Mouse (Mus musculus) spleen, adult 2 months (tissue): ENCODE results near the gene Rhbdl2. TPM values are rescaled to one million over a fixed set of nuclear protein-coding genes. Genes with fewer than 3 reads are reported as not detected.

ENCODE experiments used
- DNase-seq, 2 experiments: peaks; one replicate each; pipeline versions ENCODE4 v3.0.0 to v3.0.0-alpha.2; 2012 to 2021; ENCODE audit warnings: low spot score in 2 of 2, low read depth in 1 of 2
- H3K27ac ChIP-seq: fragments of 200-500 bp; 2 replicates; pipeline ENCODE4 v1.5.1; 2012; ENCODE audit warnings: low read length, inconsistent platforms; ENCODE audit not compliant: insufficient read depth
- H3K27me3 ChIP-seq: fragments of 200-500 bp; 2 replicates; pipeline ENCODE4 v1.6.1; 2012; ENCODE audit warnings: mild to moderate bottlenecking, moderate library complexity, low read length, inconsistent platforms; ENCODE audit not compliant: control insufficient read depth, insufficient read depth
- H3K36me3 ChIP-seq: fragments of 200-500 bp; 2 replicates; pipeline ENCODE4 v1.6.1; 2012; ENCODE audit warnings: mild to moderate bottlenecking, low read length, inconsistent platforms; ENCODE audit not compliant: control insufficient read depth, insufficient read depth
- H3K4me1 ChIP-seq: fragments of 200-500 bp; 2 replicates; pipeline ENCODE4 v1.6.1; 2011; ENCODE audit warnings: inconsistent platforms; ENCODE audit not compliant: control insufficient read depth, insufficient read depth, insufficient read length
- H3K4me3 ChIP-seq: fragments of 200-500 bp; 2 replicates; pipeline ENCODE4 v1.5.1; 2011; ENCODE audit warnings: mild to moderate bottlenecking, inconsistent platforms; ENCODE audit not compliant: insufficient read depth, insufficient read length; ENCODE audit errors: extremely low read depth
- CTCF ChIP-seq: fragments of 200-500 bp; IDR thresholded peaks from 2 replicates; pipeline ENCODE4 v1.5.1; 2011; ENCODE audit warnings: mild to moderate bottlenecking, inconsistent platforms; ENCODE audit not compliant: insufficient read depth, insufficient read length, insufficient replicate concordance; ENCODE audit errors: extremely low read depth
- POLR2A ChIP-seq: fragments of 200-500 bp; IDR thresholded peaks from 2 replicates; pipeline ENCODE4 v1.6.1; 2011; ENCODE audit warnings: low read depth, low read length, inconsistent platforms
- WGBS: fragments of 180-500 bp; shearing (Covaris S2); methylation state at CpG from one replicate; pipeline ENCODE4 v1.1.7; 2018; 5-methylcytosine and 5-hydroxymethylcytosine counted together
- polyA plus RNA-seq: library from polyadenylated mRNA; depleted of rRNA; stranded (reverse); fragments of >200 nt; gene quantifications from 2 replicates; pipeline ENCODE4 v1.2.3, GENCODE M21; 2012

Gene Rhbdl2
- polyA plus RNA-seq, 1 experiment, result 0.18 TPM

GRCm38 (mm10) chr4:123750152-123750651 is 37.5 kb upstream of the Rhbdl2 start, which contains the start of gene Akirin1:
TSS of gene Akirin1 (minus strand) at chr4:123750345.
- WGBS, result under 1% methylated on average over 46 of the region's 46 CpGs

GRCm38 (mm10) chr4:123750707-123751312 is 36.9 kb upstream of the Rhbdl2 start:
- under 1% methylated on average over 8 of the region's 8 CpGs for WGBS
- no peak for TF ChIP-seq POLR2A
- no peaks in the 10 kb centered on the region for H3K36me3 ChIP-seq
- no peaks in the 10 kb centered on the region for H3K27me3 ChIP-seq
- H3K4me1 ChIP-seq, result peaks cover 7% of the 10 kb centered on the region; the same call in 1 of the 2 replicates
- no peak for DNase-seq
- no peak overlapping the region for H3K27ac ChIP-seq
- peak overlapping the region; percentile 60 for H3K4me3 ChIP-seq

More at GRCm38 (mm10) chr4:123750152-123750651, 37.5 kb upstream of the Rhbdl2 start, which contains the start of gene Akirin1:
- Histone ChIP-seq H3K36me3 (no peaks in the 10 kb centered on the region), H3K27ac (peak within 1 kb of the TSS; percentile 79), H3K4me1 (peaks cover 7% of the 10 kb centered on the region; the same call in 1 of the 2 replicates), H3K27me3 (no peaks in the 10 kb centered on the region), H3K4me3 (peak within 1 kb of the TSS; percentile 91)
- no peak for TF ChIP-seq CTCF
- peak; percentile 65 for TF ChIP-seq POLR2A
- peak; percentile 91 to 98 for DNase-seq

- no peaks in the 10 kb centered on the region for H3K36me3 ChIP-seq
- no peaks in the 10 kb centered on the region for H3K27me3 ChIP-seq
- H3K27ac ChIP-seq, result no peak overlapping the region
- no peak overlapping the region for H3K4me3 ChIP-seq
- no peaks in the 10 kb centered on the region for H3K4me1 ChIP-seq
- DNase-seq, result no peak
- WGBS, result 64% methylated on average over 4 of the region's 4 CpGs
- TF ChIP-seq CTCF (no peak), POLR2A (no peak)
Observed at GRCm38 (mm10) chr4:123758306-123758705, 29.4 kb upstream of the Rhbdl2 start.

GRCm38 (mm10) chr4:123765071-123765470 is 22.6 kb upstream of the Rhbdl2 start:
- H3K4me3 ChIP-seq, result no peak overlapping the region
- WGBS, result 82% methylated on average over 6 of the region's 6 CpGs
- no peaks in the 10 kb centered on the region for H3K27me3 ChIP-seq
- no peak for DNase-seq
- TF ChIP-seq POLR2A (no peak), CTCF (no peak)
- H3K4me1 ChIP-seq, result no peaks in the 10 kb centered on the region
- H3K27ac ChIP-seq, result no peak overlapping the region
- H3K36me3 ChIP-seq, result no peaks in the 10 kb centered on the region

- H3K4me3 ChIP-seq, result no peak overlapping the region
- no peaks in the 10 kb centered on the region for H3K27me3 ChIP-seq
- no peak overlapping the region for H3K27ac ChIP-seq
- DNase-seq, result no peak
- 76% methylated on average over 3 of the region's 3 CpGs for WGBS
- no peaks in the 10 kb centered on the region for H3K4me1 ChIP-seq
- H3K36me3 ChIP-seq, result no peaks in the 10 kb centered on the region
- TF ChIP-seq POLR2A, result no peak
- no peak for TF ChIP-seq CTCF
Observed at GRCm38 (mm10) chr4:123767807-123768206, 19.9 kb upstream of the Rhbdl2 start.

- WGBS, result 82% methylated on average over 4 of the region's 4 CpGs
- DNase-seq, result no peak
- Histone ChIP-seq H3K4me3 (no peak overlapping the region), H3K4me1 (no peaks in the 10 kb centered on the region), H3K27ac (no peak overlapping the region), H3K36me3 (no peaks in the 10 kb centered on the region), H3K27me3 (no peaks in the 10 kb centered on the region)
- no peak for TF ChIP-seq CTCF
- no peak for TF ChIP-seq POLR2A
Observed at GRCm38 (mm10) chr4:123768234-123768633, 19.4 kb upstream of the Rhbdl2 start.

GRCm38 (mm10) chr4:123792666-123793065 is 5.0 kb downstream of the Rhbdl2 start:
- Histone ChIP-seq H3K4me3 (no peak overlapping the region), H3K27me3 (no peaks in the 10 kb centered on the region), H3K4me1 (peaks cover 12% of the 10 kb centered on the region; the same call in 1 of the 2 replicates), H3K27ac (no peak overlapping the region), H3K36me3 (no peaks in the 10 kb centered on the region)
- TF ChIP-seq CTCF (no peak), POLR2A (no peak)
- DNase-seq, result no peak
- WGBS, result 64% methylated on average over 2 of the region's 2 CpGs
